Mouse (Mus musculus) forebrain, embryonic 13.5 days (tissue): ENCODE results near the gene Myocd. TPM values are rescaled to one million over a fixed set of nuclear protein-coding genes. Genes with fewer than 3 reads are reported as not detected.
A peak's percentile ranks its signal among the peaks of the same experiment; 100 is the strongest.

Experiments
- ATAC-seq: fragments of 200-750 bp; cut with Nextera tagmentation; 2 replicates; pipeline ENCODE4 v1.8.0; 2017
- H3K27ac ChIP-seq: fragments of 300-500 bp; sonication (generic); 2 replicates; pipeline ENCODE4 v1.5.1; 2015; ENCODE audit warnings: inconsistent platforms, mild to moderate bottlenecking, moderate library complexity
- H3K27me3 ChIP-seq: fragments of 300-500 bp; sonication (generic); 2 replicates; pipeline ENCODE4 v1.6.1; 2015; ENCODE audit warnings: mild to moderate bottlenecking, inconsistent platforms
- H3K36me3 ChIP-seq: fragments of 300-500 bp; sonication (generic); 2 replicates; pipeline ENCODE4 v1.6.1; 2015; ENCODE audit warnings: mild to moderate bottlenecking, inconsistent platforms; ENCODE audit not compliant: poor library complexity, severe bottlenecking
- H3K4me1 ChIP-seq: fragments of 300-500 bp; sonication (generic); 2 replicates; pipeline ENCODE4 v1.6.1; 2015; ENCODE audit warnings: inconsistent platforms
- H3K4me2 ChIP-seq: fragments of 300-500 bp; sonication (generic); 2 replicates; pipeline ENCODE4 v1.6.1; 2015; ENCODE audit warnings: inconsistent platforms, mild to moderate bottlenecking, moderate library complexity
- H3K4me3 ChIP-seq: fragments of 300-500 bp; sonication (generic); 2 replicates; pipeline ENCODE4 v1.5.1; 2015; ENCODE audit warnings: mild to moderate bottlenecking, inconsistent platforms
- H3K9ac ChIP-seq: fragments of 300-500 bp; sonication (generic); 2 replicates; pipeline ENCODE4 v1.6.1; 2015; ENCODE audit warnings: mild to moderate bottlenecking, inconsistent platforms
- H3K9me3 ChIP-seq: fragments of 300-500 bp; sonication (generic); replicated peaks from 2 replicates; pipeline ENCODE4 v1.6.1; 2016; ENCODE audit warnings: inconsistent platforms
- WGBS: fragments of 180-500 bp; shearing (Covaris S2); methylation state at CpG from one replicate; pipeline ENCODE4 v1.1.7; 2015; 5-methylcytosine and 5-hydroxymethylcytosine counted together
- polyA plus RNA-seq: library from polyadenylated mRNA; unstranded; fragments of >200 nt; fragmentation: Nextera tagmentation; extraction: Ambion mirVana; gene quantifications from 2 replicates; pipeline ENCODE4 v1.2.1, GENCODE M21; 2015

Myocd gene
- polyA plus RNA-seq, 1 experiment from 2014 or later = 0.09 TPM

GRCm38 (mm10) chr11:65161881-65162766 is 107.7 kb downstream of the Myocd start:
- H3K4me3 ChIP-seq = peak overlapping the region; percentile 85
- ATAC-seq = peak; percentile 87
- peak overlapping the region; percentile 93 for H3K4me2 ChIP-seq
- H3K4me1 ChIP-seq = peaks cover 19% of the 10 kb centered on the region
- no peak overlapping the region; the same call in 1 of the 2 replicates for H3K27ac ChIP-seq
- no peaks in the 10 kb centered on the region for H3K27me3 ChIP-seq
- no peaks in the 10 kb centered on the region for H3K36me3 ChIP-seq
- no peaks in the 10 kb centered on the region for H3K9me3 ChIP-seq
- peak overlapping the region; percentile 91 for H3K9ac ChIP-seq
- WGBS = under 1% methylated on average over 47 of the region's 49 CpGs

GRCm38 (mm10) chr11:65160991-65161880 is 108.6 kb downstream of the Myocd start:
- Histone ChIP-seq H3K4me2 (peak overlapping the region; percentile 93), H3K27ac (no peak overlapping the region), H3K9ac (peak overlapping the region; percentile 91), H3K36me3 (no peaks in the 10 kb centered on the region), H3K27me3 (no peaks in the 10 kb centered on the region), H3K4me1 (peaks cover 19% of the 10 kb centered on the region), H3K9me3 (no peaks in the 10 kb centered on the region), H3K4me3 (peak overlapping the region; percentile 85)
- no peak for ATAC-seq
- WGBS = 58% methylated on average over 7 of the region's 7 CpGs

- Histone ChIP-seq H3K27ac (no peak within 1 kb of the TSS), H3K27me3 (no peaks in the 10 kb centered on the region), H3K36me3 (no peaks in the 10 kb centered on the region), H3K4me3 (no peak within 1 kb of the TSS), H3K4me1 (peaks cover 19% of the 10 kb centered on the region), H3K9ac (no peak within 1 kb of the TSS), H3K4me2 (no peak within 1 kb of the TSS), H3K9me3 (no peaks in the 10 kb centered on the region)
- 96% methylated on average over 5 of the region's 5 CpGs for WGBS
- no peak for ATAC-seq
Measured at GRCm38 (mm10) chr11:65159791-65160190, 110.0 kb downstream of the Myocd start, which contains the start of gene 1700086D15Rik. TSS of gene 1700086D15Rik (minus strand) at chr11:65159891.

- Histone ChIP-seq H3K4me1 (peaks cover 19% of the 10 kb centered on the region), H3K4me2 (no peak overlapping the region), H3K27ac (no peak overlapping the region), H3K27me3 (no peaks in the 10 kb centered on the region), H3K9ac (no peak overlapping the region), H3K36me3 (no peaks in the 10 kb centered on the region), H3K9me3 (no peaks in the 10 kb centered on the region), H3K4me3 (no peak overlapping the region)
- no peak for ATAC-seq
- 94% methylated on average over 5 of the region's 5 CpGs for WGBS
Measured at GRCm38 (mm10) chr11:65158658-65158990, 111.2 kb downstream of the Myocd start.

- no peaks in the 10 kb centered on the region for H3K9me3 ChIP-seq
- WGBS = 93% methylated on average over 20 of the region's 20 CpGs
- H3K27me3 ChIP-seq = no peaks in the 10 kb centered on the region
- ATAC-seq = no peak
- H3K4me3 ChIP-seq = no peak overlapping the region
- no peak overlapping the region for H3K27ac ChIP-seq
- peaks cover 19% of the 10 kb centered on the region for H3K4me1 ChIP-seq
- H3K4me2 ChIP-seq = no peak overlapping the region
- no peaks in the 10 kb centered on the region for H3K36me3 ChIP-seq
- no peak overlapping the region for H3K9ac ChIP-seq
Measured at GRCm38 (mm10) chr11:65157966-65158657, 111.7 kb downstream of the Myocd start.

GRCm38 (mm10) chr11:65153006-65153405 is 116.8 kb downstream of the Myocd start:
- H3K27ac ChIP-seq = no peak overlapping the region
- no peak overlapping the region for H3K9ac ChIP-seq
- no peaks in the 10 kb centered on the region for H3K27me3 ChIP-seq
- 90% methylated on average over 5 of the region's 5 CpGs for WGBS
- no peaks in the 10 kb centered on the region for H3K36me3 ChIP-seq
- H3K9me3 ChIP-seq = no peaks in the 10 kb centered on the region
- peaks cover 5% of the 10 kb centered on the region; the same call in 1 of the 2 replicates for H3K4me1 ChIP-seq
- ATAC-seq = no peak
- no peak overlapping the region for H3K4me3 ChIP-seq
- H3K4me2 ChIP-seq = no peak overlapping the region

- Histone ChIP-seq H3K4me2 (no peak overlapping the region), H3K9ac (no peak overlapping the region), H3K4me1 (no peaks in the 10 kb centered on the region), H3K27ac (no peak overlapping the region), H3K9me3 (no peaks in the 10 kb centered on the region), H3K4me3 (no peak overlapping the region), H3K36me3 (no peaks in the 10 kb centered on the region), H3K27me3 (no peaks in the 10 kb centered on the region)
- 92% methylated on average over 7 of the region's 7 CpGs for WGBS
- ATAC-seq = no peak
Measured at GRCm38 (mm10) chr11:65148441-65148840, 121.3 kb downstream of the Myocd start.

GRCm38 (mm10) chr11:65142838-65143417 is 126.9 kb downstream of the Myocd start:
- Histone ChIP-seq H3K9me3 (no peaks in the 10 kb centered on the region), H3K27ac (no peak overlapping the region), H3K9ac (no peak overlapping the region), H3K4me2 (no peak overlapping the region), H3K4me1 (no peaks in the 10 kb centered on the region), H3K36me3 (no peaks in the 10 kb centered on the region), H3K4me3 (no peak overlapping the region), H3K27me3 (no peaks in the 10 kb centered on the region)
- 78% methylated on average over 4 of the region's 4 CpGs for WGBS
- ATAC-seq = no peak

GRCm38 (mm10) chr11:65139030-65139429 is 130.8 kb downstream of the Myocd start:
- Histone ChIP-seq H3K4me1 (no peaks in the 10 kb centered on the region), H3K27me3 (no peaks in the 10 kb centered on the region), H3K4me2 (no peak overlapping the region), H3K4me3 (no peak overlapping the region), H3K27ac (no peak overlapping the region), H3K9me3 (no peaks in the 10 kb centered on the region), H3K9ac (no peak overlapping the region), H3K36me3 (no peaks in the 10 kb centered on the region)
- no peak for ATAC-seq
- WGBS = 94% methylated on average over 3 of the region's 3 CpGs

GRCm38 (mm10) chr11:65137145-65137652 is 132.6 kb downstream of the Myocd start:
- no peak overlapping the region for H3K27ac ChIP-seq
- no peaks in the 10 kb centered on the region for H3K36me3 ChIP-seq
- H3K4me3 ChIP-seq = no peak overlapping the region
- H3K9me3 ChIP-seq = no peaks in the 10 kb centered on the region
- WGBS = 78% methylated on average over 2 of the region's 2 CpGs
- no peak for ATAC-seq
- no peaks in the 10 kb centered on the region for H3K4me1 ChIP-seq
- no peak overlapping the region for H3K4me2 ChIP-seq
- H3K9ac ChIP-seq = no peak overlapping the region
- no peaks in the 10 kb centered on the region for H3K27me3 ChIP-seq

GRCm38 (mm10) chr11:65135251-65135739 is 134.5 kb downstream of the Myocd start:
- Histone ChIP-seq H3K4me3 (no peak overlapping the region), H3K9ac (no peak overlapping the region), H3K36me3 (no peaks in the 10 kb centered on the region), H3K9me3 (no peaks in the 10 kb centered on the region), H3K4me1 (no peaks in the 10 kb centered on the region), H3K27ac (no peak overlapping the region), H3K27me3 (no peaks in the 10 kb centered on the region), H3K4me2 (no peak overlapping the region)
- ATAC-seq = no peak
- 83% methylated on average over 8 of the region's 8 CpGs for WGBS
